ENCODE assay signal across 8 mouse cellular contexts in the genomic region with DNA sequence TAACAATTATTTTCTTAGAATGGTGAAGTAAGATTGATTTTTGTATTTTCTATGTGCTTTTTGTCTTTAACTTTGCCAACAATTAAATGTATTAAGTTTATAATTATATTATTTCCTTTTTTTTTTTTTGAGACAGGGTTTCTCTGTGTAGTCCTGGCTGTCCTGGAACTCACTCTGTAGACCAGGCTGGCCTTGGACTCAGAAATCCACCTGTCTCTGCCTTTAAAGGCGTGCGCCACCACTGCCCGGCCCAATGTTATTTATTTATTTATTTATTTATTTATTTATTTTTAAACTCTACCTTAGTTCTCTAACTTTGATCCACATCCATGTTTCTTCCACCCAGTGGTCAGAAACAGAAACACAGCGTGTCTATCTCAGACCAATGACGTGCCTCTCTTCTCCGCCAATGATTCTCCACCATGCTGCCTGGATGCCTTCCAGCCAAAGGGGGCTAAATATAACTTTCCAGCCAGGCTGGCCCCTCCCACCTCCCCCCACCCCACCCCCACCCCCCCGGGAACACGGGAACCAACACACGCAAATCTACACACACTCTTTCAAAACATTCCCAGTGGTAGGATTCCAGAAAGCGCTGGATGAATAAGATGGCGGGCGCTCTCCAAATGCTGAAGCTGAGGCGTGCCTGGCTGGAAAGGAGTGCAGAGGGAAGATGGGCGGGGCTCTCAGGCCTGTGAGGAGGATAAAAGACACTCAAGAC. TPM values are rescaled to one million over a fixed set of nuclear protein-coding genes. Genes with fewer than 3 reads are reported as not detected.
DNase-seq lines count a peak whose midpoint lies in the region.

No protein-coding gene starts in this region.

- no peak overlapping the region for H3K27ac ChIP-seq in heart, embryonic 10.5 days

- H3K9me3 ChIP-seq in heart, embryonic 10.5 days: no peaks in the 10 kb centered on the region

- intact Hi-C loops in heart, postnatal 25 days (cut with DNase I): no loop called here

- DNase-seq in heart, adult 11 months: peak; percentile 94
- no peak for DNase-seq in heart, postnatal 25 days (ENCODE audit: low spot score)
- peak; percentile 85 for DNase-seq in embryo, embryonic 10 days (ENCODE audit: low spot score)
- peak; percentile 92 for DNase-seq in heart, embryonic 10.5 days (ENCODE audit: low spot score)
- peak; percentile 53 for DNase-seq in kidney, adult 9 months
- DNase-seq in lung, postnatal 25 days (ENCODE audit: low spot score): peak; percentile 47
- peak; percentile 47 for DNase-seq in testis, postnatal 14 days (ENCODE audit: low spot score)
- DNase-seq in thymus, postnatal 0 days (ENCODE audit: low spot score): no peak

- 19% methylated on average over 14 of the region's 14 CpGs for WGBS in heart, embryonic 10.5 days

- H3K36me3 ChIP-seq in heart, embryonic 10.5 days: no peaks in the 10 kb centered on the region

- H3K27me3 ChIP-seq in heart, embryonic 10.5 days (ENCODE audit: insufficient read depth, poor library complexity, severe bottlenecking): peaks cover 12% of the 10 kb centered on the region

- H3K4me1 ChIP-seq in heart, embryonic 10.5 days: no peaks in the 10 kb centered on the region

- 0 out of 2 replicates have a peak overlapping the region, but pooled peaks have one; percentile 5 for H3K4me3 ChIP-seq in heart, embryonic 10.5 days

RNA-seq across cellular contexts. Expression of a gene that starts 7.4 kb away (rescaled TPM):
- total RNA-seq in heart, postnatal 25 days (2021): under 1 TPM; 0.45 to 0.49 TPM
- 0.41 and 1.4 TPM in 2 replicates for polyA plus RNA-seq in heart, embryonic 10.5 days (2016; fragmentation: Nextera tagmentation; extraction: Ambion mirVana)
- 0.13 and 0.32 TPM in 2 replicates for polyA plus RNA-seq in thymus, postnatal 0 days (2015; fragmentation: Nextera tagmentation; extraction: Ambion mirVana)

RNA-seq across cellular contexts. Expression of a gene that starts 10.4 kb away (rescaled TPM):
- 100 to 1,000 TPM; 136 to 142 TPM for total RNA-seq in heart, postnatal 25 days (2021)
- polyA plus RNA-seq in heart, embryonic 10.5 days (2016; fragmentation: Nextera tagmentation; extraction: Ambion mirVana): 155 and 167 TPM in 2 replicates
- polyA plus RNA-seq in thymus, postnatal 0 days (2015; fragmentation: Nextera tagmentation; extraction: Ambion mirVana): 129 and 138 TPM in 2 replicates

RNA-seq across cellular contexts. Expression of a gene that starts 33.0 kb away (rescaled TPM):
- 10 to 100 TPM; 20.9 to 21.4 TPM for total RNA-seq in heart, postnatal 25 days (2021)
- polyA plus RNA-seq in heart, embryonic 10.5 days (2016; fragmentation: Nextera tagmentation; extraction: Ambion mirVana): 11.3 and 16.9 TPM in 2 replicates
- 10.3 and 13.8 TPM in 2 replicates for polyA plus RNA-seq in thymus, postnatal 0 days (2015; fragmentation: Nextera tagmentation; extraction: Ambion mirVana)

RNA-seq across cellular contexts. Expression of a gene that starts 44.4 kb away (rescaled TPM):
- total RNA-seq in heart, postnatal 25 days (2021): 10 to 100 TPM; 23.3 to 24.6 TPM
- polyA plus RNA-seq in heart, embryonic 10.5 days (2016; fragmentation: Nextera tagmentation; extraction: Ambion mirVana): 27.9 and 29.3 TPM in 2 replicates
- polyA plus RNA-seq in thymus, postnatal 0 days (2015; fragmentation: Nextera tagmentation; extraction: Ambion mirVana): 24.1 and 24.4 TPM in 2 replicates

RNA-seq across cellular contexts. Expression of a gene that starts 55.8 kb away (rescaled TPM):
- 10 to 100 TPM; 37.9 to 38.9 TPM for total RNA-seq in heart, postnatal 25 days (2021)
- 119 and 140 TPM in 2 replicates for polyA plus RNA-seq in heart, embryonic 10.5 days (2016; fragmentation: Nextera tagmentation; extraction: Ambion mirVana)
- 110 and 122 TPM in 2 replicates for polyA plus RNA-seq in thymus, postnatal 0 days (2015; fragmentation: Nextera tagmentation; extraction: Ambion mirVana)

Comparison
In these comparisons a context has a peak if more than half of its experiments do, and no peak if none do; other contexts are left out.
1. DNase-seq: peak in heart, adult 11 months (single experiment), embryo, embryonic 10 days (single experiment), heart, embryonic 10.5 days (single experiment), kidney, adult 9 months (single experiment), lung, postnatal 25 days (single experiment) and testis, postnatal 14 days (single experiment); none in heart, postnatal 25 days (single experiment) and thymus, postnatal 0 days (single experiment).